Mouse (Mus musculus): ENCODE data around the gene Scarf1.
"Not testable (repeated sequence)": the region's sequence is repeated elsewhere in the genome, so short reads cannot be mapped to it uniquely, and the experiment has no call there.

The Scarf1 gene

DNA sequence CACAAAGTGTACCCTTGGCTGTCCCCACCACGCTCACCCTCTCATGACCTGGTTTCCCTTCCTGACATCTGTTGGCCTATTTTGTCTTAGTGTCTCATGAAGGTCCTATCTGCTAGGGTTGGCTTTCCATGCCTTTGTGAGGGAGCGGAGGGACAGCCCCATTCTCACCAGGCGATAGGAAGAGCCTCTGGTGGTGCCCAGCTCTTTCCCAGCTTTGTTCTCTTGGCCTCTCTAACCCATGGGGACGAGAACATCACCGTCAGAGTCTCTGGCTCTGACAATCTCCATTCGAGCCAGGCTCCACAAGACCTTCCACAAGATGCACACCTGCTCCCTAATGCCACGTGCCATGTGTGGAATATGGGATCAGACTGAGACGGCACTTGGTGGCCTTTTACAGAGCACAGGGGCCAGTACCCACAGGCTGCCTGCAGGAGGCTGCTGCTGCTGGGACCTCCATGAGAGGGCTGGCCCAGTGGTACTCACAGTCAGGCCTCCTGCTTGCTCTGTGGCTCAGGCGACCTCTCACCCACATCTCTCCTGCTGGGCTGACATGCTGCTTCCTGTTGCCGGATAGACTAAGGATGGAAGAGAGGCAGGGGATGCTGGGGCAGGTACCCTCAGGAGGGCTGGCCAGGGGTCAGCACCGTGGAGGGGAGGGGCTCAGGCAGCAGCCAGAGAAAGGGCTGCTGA lies 24.3 kb downstream of the Scarf1 start:
- in situ Hi-C loops (cut with MboI) = no loop called here

GRCm38 (mm10) chr11:75538184-75538969 lies 25.0 kb downstream of the Scarf1 start:
- in situ Hi-C loops (cut with MboI) = no loop called here

DNA sequence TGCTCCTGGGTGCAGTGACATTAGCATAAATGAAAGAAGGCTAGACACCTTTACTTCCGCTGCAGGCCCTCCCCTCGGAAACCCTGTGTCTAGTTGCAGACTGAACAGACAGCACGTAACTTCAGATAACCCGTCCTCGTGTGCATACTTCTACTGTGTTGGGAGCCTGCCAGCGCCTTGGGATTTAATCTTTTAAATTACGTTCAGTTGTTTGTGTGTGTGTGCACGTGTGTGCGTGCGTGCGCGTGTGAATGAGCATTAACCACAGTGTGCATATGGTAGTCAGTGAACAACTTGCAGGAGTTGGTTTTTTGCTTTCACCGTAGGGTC lies 25.6 kb downstream of the Scarf1 start:
- in situ Hi-C loops (cut with MboI) = no loop called here

DNA sequence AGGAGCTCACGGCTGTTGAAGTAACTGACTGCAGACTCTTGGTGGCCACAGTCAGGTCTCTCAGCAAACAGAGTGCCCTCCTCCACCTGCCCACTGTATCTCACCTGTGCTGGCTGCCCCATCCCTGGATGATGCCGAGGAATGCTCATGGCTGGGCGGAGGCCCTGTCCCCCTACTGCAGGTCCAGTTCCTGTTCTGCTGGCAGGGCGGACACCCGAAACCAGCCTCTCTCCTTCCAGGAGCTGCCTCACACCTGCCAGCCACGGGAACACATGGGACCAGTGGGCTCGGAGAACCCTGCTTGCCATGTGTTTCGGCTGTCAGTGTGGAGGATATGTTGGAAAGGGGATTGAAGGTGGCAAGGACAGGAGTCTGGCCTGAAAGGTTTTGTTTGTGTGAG lies 26.9 kb downstream of the Scarf1 start:
- in situ Hi-C loops (cut with MboI) = no loop called here

- in situ Hi-C loops (cut with MboI) = no loop called here
Measured at GRCm38 (mm10) chr11:75540710-75541581, 27.6 kb downstream of the Scarf1 start.

GRCm38 (mm10) chr11:75544713-75545112 lies 31.4 kb downstream of the Scarf1 start:
- in situ Hi-C loops (cut with MboI) = no loop called here

- in situ Hi-C loops (cut with MboI) = no loop called here
Measured at GRCm38 (mm10) chr11:75546057-75546456, 32.7 kb downstream of the Scarf1 start.

- in situ Hi-C loops (cut with MboI) = no loop called here
Measured at GRCm38 (mm10) chr11:75549658-75550111, 36.3 kb downstream of the Scarf1 start.

DNA sequence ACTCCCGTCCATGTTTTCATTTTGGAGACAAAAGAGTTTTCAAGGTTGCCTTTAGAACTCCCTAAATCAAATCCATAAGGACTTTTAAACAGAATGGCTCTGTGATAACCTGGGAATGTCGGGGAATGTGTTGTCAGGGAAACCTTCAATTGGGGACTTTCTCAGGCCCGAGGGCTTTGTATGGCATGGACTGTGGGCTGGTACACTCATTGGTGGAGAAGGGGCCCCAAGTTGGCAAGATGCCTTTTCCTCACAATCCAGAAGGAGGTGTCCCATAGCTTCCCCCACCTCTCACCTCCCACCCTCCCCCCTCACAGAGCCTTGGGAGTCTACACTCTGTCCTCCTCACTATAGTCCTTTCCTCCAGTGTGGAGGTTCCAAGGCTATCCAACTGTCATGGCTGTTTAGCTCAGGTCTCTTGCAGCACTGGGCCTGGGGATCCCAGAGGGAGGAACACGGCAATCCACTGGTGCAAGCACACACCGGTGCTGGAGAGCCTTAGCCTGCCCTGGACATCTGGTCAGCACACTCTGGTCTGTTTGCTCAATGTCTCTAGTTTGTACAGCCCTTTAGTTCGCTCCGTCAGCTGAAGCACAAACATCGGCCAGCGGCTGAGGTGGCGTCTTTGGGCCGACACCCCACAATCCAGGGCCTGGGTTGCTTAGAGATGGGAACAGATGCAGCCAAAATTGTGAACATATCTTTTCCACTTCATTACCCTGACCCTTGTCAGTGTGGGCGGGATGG lies 37.0 kb downstream of the Scarf1 start:
- in situ Hi-C loops (cut with MboI) = no loop called here

DNA sequence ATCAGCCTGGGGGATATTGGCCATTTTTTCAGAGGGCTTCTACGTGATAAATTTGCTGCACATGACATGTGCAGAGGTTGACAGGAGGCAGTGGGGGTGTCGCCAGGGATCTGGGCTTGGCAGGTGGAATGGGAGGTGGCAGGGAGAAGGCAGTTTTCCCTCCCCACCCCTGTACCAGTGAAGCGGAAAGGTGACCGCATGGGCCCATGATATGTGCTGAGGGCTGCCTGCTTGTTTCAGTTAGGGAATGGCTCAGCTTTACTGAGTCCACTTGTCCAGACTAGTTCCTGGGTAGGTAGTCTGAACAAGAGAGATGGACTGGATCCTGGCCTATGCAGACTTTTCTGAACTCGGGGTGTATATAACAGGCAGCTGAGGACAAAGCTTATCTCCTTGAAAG lies 38.0 kb downstream of the Scarf1 start:
- in situ Hi-C loops (cut with MboI) = no loop called here

- in situ Hi-C loops (cut with MboI) = no loop called here
Measured at GRCm38 (mm10) chr11:75551961-75552441, 38.7 kb downstream of the Scarf1 start.

- in situ Hi-C loops (cut with MboI) = no loop called here
Measured at GRCm38 (mm10) chr11:75552906-75553482, 39.7 kb downstream of the Scarf1 start.

DNA sequence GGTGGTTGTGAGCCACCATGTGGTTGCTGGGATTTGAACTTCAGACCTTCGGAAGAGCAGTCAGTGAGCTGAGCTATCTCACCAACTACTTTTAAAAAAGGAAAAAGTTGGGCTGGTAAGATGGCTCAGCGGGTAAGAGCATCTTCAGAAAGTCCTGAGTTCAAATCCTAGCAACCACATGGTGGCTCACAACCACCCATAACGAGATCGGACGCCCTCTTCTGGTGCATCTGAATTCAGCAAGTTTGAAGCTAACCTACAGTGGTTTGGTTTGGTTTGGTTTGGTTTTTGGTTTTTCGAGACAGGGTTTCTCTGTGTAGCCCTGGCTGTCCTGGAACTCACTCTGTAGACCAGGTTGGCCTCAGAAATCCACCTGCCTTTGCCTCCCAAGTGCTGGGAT lies 42.7 kb downstream of the Scarf1 start:
- in situ Hi-C loops (cut with MboI) = not testable (repeated sequence)

DNA sequence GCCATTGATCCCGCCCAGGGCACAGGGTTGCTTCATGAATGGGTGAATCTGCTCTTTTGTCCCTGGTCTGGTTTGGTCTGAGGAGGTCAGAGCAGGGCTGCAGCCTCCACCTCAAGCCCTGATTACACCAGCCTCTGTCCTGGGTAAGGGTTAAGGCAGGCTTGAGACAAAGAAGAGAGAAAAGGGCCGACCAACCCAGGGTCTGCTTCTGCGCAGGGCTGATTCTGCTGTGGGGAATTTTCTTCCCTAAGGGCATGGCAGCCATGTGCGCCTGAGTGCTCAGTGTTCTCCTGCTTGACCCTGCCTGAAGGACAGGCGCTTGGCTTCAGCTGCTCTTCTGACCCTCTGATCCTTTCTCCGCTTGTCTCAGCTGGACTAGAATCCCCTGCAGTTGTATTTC lies 43.8 kb downstream of the Scarf1 start:
- in situ Hi-C loops (cut with MboI) = no loop called here

- in situ Hi-C loops (cut with MboI) = no loop called here
Measured at GRCm38 (mm10) chr11:75558101-75558500, 44.8 kb downstream of the Scarf1 start.

- in situ Hi-C loops (cut with MboI) = no loop called here
Measured at GRCm38 (mm10) chr11:75559870-75560504, 46.6 kb downstream of the Scarf1 start.

DNA sequence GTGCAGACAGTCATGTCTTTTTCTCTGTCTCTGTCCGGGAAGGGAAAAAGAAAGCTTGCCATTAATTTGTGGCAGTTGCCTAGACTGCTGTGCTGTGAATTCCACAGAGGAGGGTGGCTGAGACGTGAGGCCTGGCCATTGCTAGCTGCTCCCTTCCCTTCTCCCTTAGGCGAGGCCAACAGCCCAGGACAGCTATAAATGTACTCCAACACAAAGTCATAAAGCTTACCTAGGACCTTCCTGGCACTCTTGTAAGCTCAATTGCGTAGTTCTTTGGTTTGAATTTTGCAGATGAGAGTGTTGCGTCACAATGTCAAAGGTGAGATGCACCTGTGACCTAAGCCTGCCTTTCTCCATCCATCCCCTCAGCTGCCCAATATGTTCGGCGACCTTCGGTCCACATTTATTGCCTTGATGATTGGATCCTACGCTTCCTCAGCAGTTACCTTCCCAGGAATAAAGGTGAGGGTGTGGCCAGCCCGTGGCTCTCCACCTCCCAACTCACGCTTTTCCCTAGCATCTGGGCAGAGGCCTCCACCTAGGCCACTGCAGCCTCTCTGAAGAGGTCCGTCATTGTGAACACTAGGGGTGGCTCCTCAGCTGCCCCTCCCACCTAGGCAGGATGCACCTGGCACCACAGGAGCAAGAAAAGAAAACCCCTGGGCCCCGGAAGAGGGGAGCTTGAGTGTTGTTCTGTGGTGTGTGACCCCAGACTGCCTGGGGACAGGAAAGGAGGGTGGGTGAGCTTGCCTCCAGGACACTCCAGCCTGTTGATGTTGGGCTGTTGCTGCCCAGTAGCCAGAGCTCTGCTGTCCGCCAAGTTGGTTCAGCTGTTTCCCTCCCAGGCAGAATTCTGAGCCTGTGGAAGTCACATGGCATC lies 47.4 kb downstream of the Scarf1 start:
- in situ Hi-C loops (cut with MboI) = no loop called here

DNA sequence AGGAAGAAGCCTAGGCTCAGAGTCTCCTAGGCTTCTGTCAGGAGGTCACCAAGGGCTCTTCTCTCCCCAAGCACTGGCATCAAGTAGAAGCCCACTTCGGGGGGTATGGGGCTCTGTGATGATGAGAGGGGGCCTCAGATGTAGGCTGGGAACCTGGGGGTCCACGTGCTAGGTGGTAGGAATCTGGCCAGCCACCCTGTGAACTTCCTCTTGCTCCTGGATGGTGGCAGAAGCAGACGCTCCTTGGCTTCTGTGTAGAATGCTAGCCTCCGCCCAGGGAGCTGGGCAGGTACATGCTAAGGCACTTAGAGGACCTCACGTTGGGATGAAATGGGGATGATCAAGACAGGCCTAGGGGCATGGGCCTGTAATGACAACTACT lies 48.1 kb downstream of the Scarf1 start:
- in situ Hi-C loops (cut with MboI) = no loop called here

DNA sequence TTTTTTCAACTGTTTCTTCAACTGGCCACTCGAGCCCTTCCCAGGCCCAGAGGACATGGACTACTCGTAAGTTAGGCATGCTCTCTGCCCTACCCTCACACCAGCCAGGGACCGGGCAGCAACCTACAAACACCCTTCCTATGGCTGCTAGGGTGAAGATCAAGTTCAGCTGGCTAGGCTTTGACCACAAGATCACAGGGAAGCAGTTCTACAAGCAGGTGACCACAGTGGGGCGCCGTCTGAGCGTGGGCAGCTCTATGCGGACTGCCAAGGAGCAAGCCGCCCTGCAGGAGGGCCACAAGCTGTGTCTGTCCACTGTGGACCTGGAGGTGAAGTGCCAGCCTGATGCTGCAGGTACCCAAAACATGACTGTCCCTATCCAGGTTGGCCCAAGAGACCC lies 49.5 kb downstream of the Scarf1 start:
- in situ Hi-C loops (cut with MboI) = no loop called here

Measured in mature B cell (primary cell).